Mouse (Mus musculus): ENCODE data around the gene Cox17.
"Not testable (repeated sequence)": the region's sequence is repeated elsewhere in the genome, so short reads cannot be mapped to it uniquely, and the experiment has no call there.

The Cox17 gene

GRCm38 (mm10) chr16:38346529-38347325 is at the start of gene Cox17, which contains the start of gene Gm21987:
Cox17 (plus strand) TSS chr16:38346991.
Gm21987 (plus strand) TSS chr16:38347040.
- peak; percentile 88 for DNase-seq (ENCODE audit: low read depth, low spot score)

DNA sequence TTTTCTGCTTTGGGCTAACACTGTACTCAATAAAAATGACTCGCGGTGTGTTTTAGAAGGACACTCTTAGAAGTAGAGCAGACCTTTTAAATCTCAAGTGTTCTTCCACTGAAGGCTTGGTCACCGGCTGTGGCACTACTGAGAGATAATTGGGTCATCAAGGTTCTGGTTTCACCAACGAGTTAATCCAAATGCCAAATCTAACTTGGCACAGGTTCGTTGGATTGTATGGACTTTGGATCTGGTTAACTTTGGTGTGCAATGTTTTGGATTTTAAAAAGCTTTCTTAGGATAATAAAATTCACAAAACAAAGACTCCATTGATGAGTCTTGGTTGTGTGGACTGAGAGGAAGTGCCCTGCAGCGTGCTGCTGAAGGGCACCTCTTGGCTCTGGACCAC is 48.4 kb upstream of the Cox17 start:
- DNase-seq (ENCODE audit: low read depth, low spot score): no peak

DNA sequence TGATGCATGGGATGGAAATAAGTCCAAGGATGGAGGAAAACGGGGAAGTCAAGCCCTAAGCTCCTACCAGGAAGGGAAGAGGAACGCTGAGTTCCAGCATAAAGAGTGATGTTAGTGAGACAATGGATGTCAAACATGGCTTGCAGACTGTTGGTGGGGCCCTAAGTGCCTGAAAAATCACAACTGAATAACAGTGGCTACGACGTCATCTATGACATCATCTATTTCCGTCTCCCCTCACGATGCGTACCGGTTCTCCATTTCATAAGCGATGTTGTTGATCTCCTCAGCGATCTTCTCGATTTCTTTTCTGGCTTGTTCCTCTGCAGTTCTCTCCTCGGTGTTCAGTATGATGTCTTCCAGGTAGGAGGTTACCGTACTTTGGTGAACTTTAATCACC is 44.4 kb upstream of the Cox17 start:
- DNase-seq (ENCODE audit: low read depth, low spot score): no peak

- DNase-seq (ENCODE audit: low read depth, low spot score): no peak
Observed at GRCm38 (mm10) chr16:38304460-38305194, 42.2 kb upstream of the Cox17 start.

DNA sequence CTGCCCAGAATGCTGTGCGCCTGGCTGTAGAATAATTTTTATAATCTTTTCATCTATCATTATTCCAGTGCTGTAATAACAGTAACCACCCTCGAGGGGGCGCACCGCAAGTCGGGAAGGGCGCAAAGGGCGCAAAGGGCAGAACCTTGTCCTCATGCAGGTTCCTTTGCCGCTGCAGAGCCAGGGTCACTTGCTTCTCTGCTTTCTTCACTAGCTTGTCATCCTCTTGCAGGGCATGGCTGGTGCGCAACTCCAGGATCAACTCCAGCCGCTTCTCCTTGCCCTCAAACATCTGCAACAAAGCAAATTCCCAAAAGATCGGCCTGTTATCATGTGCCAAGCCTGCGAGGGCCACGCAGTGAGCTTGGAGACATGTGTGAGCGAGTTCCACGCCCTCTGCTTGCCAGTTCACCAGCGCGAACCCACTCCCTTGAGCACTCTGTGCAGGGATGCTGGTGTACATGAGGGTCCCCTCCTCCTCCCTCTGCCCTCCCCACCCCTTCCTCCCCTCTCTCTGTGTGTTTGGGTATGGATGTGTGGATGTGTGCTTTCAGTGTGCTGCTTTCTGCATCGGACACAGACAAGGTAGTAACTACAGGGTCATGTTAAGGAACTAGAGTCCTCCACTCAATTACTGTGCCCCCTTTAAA is 40.1 kb upstream of the Cox17 start:
- no peak for DNase-seq (ENCODE audit: low read depth, low spot score)

DNA sequence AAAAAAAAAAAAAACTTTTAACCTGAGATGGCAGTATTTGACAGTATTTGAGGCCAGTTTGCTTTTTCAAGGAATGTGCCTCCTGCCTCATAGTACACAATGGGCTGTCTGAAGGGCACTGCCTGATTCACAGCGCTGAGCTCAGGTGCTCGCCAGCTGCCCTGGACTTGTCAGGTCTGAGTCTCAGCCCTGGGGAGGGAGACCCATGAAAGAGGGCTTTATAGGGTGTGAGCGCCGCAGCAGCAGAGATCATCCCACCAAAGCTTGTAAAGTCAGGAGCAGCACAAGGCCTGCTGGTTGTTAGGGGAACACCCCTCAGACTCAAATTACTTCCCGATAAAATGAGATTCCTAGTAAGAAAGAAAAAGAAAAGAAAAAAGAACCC is 39.6 kb upstream of the Cox17 start:
- DNase-seq (ENCODE audit: low read depth, low spot score): no peak

- DNase-seq (ENCODE audit: low read depth, low spot score): no peak
Observed at GRCm38 (mm10) chr16:38307651-38308050, 39.1 kb upstream of the Cox17 start.

DNA sequence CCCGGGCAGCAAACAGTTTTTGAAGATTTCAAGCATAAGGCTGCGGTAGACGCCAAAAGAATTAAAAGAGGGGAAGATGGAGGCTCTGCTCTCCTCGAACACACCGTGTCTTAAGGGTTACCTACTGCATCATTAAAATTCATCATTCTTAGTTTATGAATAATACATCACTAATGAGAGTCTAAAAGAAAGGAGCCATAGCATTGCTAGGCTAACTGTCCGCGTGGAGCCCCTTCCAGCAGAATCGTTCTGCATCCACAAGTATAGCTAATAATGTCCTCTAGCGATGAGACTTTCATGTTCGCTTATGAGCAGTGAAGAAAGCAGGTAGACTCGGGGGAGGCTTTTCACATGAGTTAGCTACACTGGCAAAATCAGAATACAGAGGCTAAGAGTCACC is 38.6 kb upstream of the Cox17 start:
- no peak for DNase-seq (ENCODE audit: low read depth, low spot score)

- DNase-seq (ENCODE audit: low read depth, low spot score): no peak
Observed at GRCm38 (mm10) chr16:38318492-38318891, 28.3 kb upstream of the Cox17 start.

DNA sequence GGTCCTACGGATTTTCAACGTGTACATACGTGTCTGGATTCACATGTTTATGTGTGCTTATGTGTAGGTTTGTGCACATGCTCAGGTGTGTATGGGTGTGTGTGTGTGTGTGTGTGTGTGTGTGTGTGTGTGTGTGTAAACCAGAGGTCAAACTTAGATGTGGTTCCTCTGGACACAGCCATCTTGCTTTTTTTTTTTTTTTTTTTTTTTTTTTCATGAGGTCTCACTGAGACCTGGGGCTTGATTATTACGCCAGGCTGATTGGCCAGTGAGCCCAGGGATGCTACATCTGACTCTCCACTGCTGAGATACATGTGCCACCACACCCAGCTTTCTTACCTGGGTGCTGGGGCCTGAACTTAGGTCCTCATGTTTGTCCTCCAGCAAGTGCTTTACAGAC is 27.7 kb upstream of the Cox17 start:
- no peak for DNase-seq (ENCODE audit: low read depth, low spot score)

DNA sequence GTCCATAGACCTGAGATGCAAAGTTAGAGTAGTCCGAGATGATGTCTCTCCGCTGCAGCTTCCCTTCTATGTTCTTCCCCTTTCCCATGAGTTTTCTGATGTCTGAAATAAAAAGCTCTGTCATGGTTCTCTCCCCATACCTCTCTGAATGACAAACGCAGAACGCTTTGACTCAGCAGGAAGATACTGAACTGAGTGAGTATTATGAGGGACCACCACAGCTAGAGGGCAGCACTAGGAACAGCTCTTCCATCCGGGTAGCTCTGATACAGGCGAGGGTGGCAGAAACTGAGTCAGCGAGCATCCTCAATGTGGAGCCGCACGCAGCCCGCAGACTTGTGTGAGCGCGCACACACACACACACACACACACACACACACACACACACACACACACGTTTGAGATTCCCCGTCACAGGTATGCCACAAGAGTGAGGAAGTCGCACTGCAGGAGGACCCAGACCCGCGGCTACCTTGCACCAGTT is 25.3 kb upstream of the Cox17 start:
- DNase-seq (ENCODE audit: low read depth, low spot score): peak; percentile 16

- DNase-seq (ENCODE audit: low read depth, low spot score): no peak
Observed at GRCm38 (mm10) chr16:38324311-38324710, 22.5 kb upstream of the Cox17 start.

DNA sequence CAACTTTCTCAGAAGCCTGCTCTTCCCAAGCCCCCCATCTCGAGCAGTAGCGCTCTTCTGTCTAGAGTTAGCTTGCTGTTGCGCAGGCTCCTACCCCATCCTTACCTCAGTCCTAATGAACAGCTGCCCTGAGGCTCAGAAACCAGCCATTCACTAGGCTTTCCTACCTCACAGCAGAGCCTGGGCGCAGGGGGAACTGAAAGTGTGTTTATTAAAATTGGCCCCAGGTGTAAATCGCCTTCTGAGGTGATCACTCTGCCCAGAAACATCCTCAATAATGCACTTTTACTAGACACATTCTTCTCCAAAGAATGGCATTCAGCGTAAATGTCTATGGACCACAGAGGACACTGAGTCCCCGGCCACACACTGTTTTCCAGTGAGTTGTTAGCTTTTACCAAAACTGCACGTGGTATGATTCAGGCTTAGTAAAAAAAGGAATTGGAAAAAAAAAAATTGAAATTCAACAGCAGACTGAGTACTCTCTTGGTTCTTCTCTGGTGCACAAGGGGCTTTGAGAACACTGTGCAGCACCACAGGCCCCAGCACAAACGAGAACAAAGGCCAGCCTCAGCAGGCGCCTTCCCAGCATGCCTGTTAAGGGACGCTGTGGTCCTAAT is 19.9 kb upstream of the Cox17 start:
- no peak for DNase-seq (ENCODE audit: low read depth, low spot score)

DNA sequence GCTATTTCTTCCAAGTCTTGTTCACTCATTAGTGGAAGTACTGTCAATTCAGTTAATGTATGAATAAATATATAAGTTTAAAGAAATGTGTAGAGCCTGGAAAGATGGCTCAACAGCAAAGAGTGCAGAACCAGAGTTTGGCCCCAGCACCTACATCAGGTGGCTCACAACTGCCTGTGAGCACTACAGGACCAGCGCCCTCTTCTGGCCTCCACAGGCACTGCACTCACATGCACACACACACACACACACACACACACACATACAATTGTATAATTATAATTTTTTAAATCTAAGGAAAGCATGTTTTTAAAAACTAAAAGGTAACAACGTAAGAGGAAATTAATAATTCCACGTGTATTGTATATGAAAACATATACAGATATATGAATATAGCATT is 17.5 kb upstream of the Cox17 start:
- no peak for DNase-seq (ENCODE audit: low read depth, low spot score)

DNA sequence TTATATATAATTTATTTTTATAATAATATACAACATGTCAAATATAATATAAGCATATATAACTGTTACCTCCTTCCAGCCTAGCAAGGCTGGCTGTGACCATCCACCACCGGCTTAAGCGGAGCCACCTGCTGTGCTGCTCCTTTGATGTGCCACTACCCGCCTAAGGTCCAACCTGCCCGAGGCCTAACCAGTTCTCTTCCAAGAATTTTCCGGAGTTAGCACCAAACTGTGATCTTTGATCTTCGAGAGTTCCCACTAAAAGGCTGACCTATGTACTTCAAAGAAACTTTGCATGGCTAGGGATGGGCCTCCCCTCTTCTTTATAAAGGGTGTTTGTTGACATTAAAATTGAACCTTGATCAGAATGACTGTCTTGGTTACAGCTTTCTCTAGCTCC is 12.4 kb upstream of the Cox17 start:
- no peak for DNase-seq (ENCODE audit: low read depth, low spot score)

GRCm38 (mm10) chr16:38338077-38338476 is 8.7 kb upstream of the Cox17 start:
- DNase-seq (ENCODE audit: low read depth, low spot score): not testable (repeated sequence)

DNA sequence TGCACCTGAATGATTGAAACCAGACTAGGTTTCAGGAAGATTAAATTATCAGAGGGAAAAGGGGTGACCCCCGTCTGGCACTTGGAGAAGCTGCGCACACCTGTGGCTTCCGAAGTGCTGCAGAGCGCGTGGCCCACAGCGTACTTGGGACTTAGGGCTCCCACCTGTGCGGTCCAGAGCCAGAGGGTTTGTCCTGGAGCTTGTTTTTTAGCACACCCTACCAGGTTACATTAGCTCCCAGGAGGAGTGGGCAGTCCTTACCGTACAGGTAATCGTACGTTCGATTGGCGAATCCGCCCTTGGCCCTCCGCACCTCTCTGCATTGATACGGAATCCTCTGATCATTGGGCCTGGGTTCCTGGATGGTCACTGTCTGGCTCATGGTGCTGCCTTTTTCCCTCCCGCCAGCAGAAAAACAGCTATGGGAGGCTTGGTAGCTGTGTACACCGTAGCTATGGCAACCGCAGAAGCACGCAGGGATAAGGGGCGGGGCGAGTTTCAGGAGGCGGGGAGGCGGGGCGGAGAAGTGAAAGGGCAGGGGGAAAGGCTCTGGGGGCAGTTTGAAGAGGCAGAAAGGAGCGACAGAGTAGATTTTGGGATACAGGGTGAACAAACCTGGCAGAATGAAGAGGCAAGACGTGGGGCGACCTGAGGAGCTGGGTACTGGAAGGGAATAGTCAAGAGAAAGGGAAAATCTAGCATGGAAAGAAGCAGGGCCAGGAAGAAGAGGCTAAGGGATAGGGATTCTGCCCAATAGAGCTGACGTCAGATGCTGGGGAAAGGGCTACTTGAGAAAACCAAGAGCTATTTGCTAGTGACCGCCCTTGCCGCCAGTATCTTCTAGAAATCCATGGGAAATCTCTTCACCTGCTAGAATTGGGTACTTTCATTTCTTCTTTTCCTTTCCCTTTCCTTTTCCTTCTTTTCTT is 5.1 kb upstream of the Cox17 start, which contains the start of gene Maats1:
Maats1 (minus strand) TSS at position 748 of the 929 bp plus-strand sequence.
- DNase-seq (ENCODE audit: low read depth, low spot score): no peak

DNA sequence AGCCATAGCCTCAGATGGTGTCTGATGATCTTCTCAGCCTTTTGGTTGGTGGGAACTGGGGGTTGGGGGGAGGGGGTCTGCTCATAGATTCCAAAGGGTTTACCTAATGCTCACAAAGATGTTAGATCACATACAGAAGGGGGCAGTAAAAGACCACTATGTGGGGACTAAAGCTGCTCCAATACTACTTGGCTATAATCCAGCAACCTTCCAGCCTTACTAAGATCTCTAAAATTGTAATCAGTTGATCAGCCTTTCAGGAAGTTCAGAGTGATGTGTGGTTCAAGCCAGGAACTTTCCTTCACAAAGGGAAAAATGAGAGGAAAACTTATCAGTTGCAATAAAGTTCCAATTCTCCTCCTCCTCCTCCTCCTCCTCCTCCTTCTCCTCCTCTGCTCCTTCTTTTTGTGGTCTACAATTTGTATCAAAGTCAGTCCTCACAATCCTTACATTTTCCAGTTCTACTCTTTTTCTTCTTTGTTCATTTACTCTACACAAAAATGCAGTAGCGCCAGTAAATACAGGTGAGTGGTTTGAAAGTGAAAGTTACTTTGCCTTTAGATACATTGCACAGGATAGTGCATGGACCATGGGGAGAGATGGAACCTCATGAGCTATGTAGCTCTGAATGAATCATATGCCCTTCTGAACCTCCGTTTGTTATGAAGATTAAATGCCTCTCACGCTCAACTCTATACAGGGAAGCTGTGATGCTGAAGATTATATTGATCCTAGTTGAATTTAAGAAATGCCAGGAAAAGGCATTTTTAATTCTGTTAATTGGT is 1.7 kb upstream of the Cox17 start:
- DNase-seq (ENCODE audit: low read depth, low spot score): no peak

DNA sequence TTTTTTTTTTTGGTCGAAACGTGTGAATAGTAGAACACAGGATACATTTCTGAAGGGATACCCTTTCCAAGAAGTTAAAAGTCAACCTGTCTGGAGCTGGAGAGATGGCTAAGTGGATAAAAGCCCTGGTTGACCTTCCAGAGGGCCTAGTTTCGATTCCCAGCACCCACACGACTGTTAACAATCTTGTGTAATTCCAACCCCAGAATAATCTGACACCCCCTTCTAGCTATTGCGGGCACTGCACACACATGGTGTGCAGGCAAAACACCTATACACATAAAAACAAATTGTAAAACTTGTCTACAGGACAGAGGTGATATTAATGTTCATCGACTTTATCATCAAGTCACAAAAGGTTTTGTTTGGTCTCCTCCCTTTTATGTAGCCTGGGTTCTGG is 797 bp downstream of the Cox17 start:
- no peak for DNase-seq (ENCODE audit: low read depth, low spot score)

- DNase-seq (ENCODE audit: low read depth, low spot score): no peak
Observed at GRCm38 (mm10) chr16:38348217-38348761, 1.5 kb downstream of the Cox17 start.
